Mouse (Mus musculus): ENCODE data around the gene Ipo7. TPM values are rescaled to one million over a fixed set of nuclear protein-coding genes. Genes with fewer than 3 reads are reported as not detected.

Ipo7 gene
- polyA plus RNA-seq, 1 experiment: 110 TPM

DNA sequence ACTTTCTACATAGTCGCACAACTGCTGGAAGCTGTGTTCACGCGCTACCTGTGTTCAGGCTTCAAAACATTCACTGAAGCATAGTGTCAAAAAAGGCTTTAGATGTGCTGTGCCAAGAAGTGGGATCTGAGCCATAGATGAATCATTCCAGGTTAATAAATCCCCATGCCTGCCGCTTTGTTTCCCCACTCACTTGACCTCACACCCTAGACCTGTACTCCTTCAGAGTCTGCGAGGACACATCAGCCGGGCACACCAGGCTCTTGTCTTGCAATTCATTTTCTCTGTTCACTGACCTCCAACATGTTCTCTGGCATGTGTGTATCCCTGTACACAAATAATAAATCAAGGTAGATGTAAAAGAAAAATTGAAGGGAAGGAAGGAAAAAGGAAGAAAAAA is 9.0 kb upstream of the Ipo7 start:
- TF ChIP-seq GATA1 (IDR thresholded peaks at IDR 0.05; ENCODE audit: low read length): no peak

DNA sequence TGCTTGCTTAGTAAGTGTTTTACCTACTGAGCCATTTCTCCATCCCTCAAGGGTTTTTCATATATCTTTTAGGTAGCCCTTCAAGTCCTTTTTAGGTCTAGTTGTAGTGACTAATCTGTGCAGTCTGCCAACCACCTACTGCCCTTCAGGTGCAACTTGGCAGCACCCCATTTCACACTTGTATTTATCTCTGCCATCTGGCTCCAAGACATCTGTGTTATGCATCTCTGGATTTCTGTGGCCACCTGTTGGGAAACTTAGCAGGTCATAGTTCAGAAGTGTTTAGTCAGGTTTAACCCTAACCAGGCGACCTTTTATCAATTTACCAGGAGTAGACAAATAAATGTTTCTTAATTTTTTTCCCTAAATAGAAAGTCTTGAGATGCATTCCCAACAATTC is 6.7 kb upstream of the Ipo7 start:
- no peak for TF ChIP-seq GATA1 (IDR thresholded peaks at IDR 0.05; ENCODE audit: low read length)

DNA sequence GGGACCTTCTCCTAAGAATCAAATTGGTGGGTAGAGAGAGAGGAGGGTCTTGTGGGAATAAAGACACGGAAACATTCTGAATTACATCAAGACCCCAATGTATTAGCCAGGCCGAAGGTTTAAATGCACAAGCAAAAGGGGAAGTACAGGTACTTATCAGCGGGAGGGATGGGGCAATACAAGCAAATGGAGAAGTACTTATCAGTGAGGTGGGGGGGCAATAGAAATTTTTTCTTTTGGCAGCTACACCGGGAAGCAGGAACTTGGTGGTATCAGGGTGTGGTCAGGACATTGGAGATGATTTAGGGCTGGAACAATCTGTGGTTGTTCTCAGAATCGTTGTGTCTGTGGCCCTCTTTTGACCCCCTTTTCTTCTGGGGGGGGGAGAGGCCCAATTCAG is 3.8 kb upstream of the Ipo7 start:
- TF ChIP-seq GATA1 (IDR thresholded peaks at IDR 0.05; ENCODE audit: low read length): no peak

- TF ChIP-seq GATA1 (IDR thresholded peaks at IDR 0.05; ENCODE audit: low read length): no peak
Measured at GRCm38 (mm10) chr7:110018631-110019482, 783 bp downstream of the Ipo7 start.

- TF ChIP-seq GATA1 (IDR thresholded peaks at IDR 0.05; ENCODE audit: low read length): no peak
Measured at GRCm38 (mm10) chr7:110023553-110023952, 5.5 kb downstream of the Ipo7 start.

DNA sequence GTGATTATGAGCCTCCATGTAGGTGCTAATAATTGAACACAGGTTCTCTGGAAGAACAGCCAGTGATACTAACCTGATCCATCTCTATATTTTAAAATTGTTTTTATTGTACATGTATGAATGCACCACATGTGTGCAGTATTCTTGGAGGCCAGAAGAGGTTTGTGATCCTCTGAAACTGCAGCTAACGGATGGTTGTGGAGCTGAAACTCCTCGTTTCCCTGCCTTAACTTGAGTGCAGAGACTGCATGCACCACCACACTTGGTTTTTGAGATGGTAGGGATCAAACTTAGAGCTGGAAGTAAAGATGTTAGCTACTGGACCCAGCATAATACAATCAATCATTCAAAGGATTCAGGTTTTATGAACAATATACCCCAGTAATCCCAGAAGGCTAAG is 8.5 kb downstream of the Ipo7 start:
- TF ChIP-seq GATA1 (IDR thresholded peaks at IDR 0.05; ENCODE audit: low read length): no peak

GRCm38 (mm10) chr7:110028826-110029225 is 10.8 kb downstream of the Ipo7 start:
- no peak for TF ChIP-seq GATA1 (IDR thresholded peaks at IDR 0.05; ENCODE audit: low read length)

DNA sequence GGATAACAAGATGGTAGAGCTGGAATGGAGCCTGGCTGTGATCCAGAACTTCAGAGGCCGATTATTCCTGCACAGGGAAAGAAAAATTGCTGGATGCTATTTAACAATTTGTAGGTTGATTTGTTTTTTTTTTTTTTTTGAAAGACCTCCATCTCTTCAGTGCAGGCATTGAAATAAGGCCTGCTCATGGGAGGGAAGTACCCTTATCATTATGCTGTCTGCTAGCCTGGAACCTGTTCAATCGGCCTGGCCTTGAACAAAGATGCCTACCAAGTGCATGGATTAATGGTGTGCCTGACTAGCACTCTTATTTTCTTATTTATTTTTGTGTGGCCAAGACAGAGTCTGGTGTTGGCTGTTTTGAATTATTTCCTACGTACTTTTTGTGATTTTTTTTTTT is 12.3 kb downstream of the Ipo7 start:
- TF ChIP-seq GATA1 (IDR thresholded peaks at IDR 0.05; ENCODE audit: low read length): no peak

DNA sequence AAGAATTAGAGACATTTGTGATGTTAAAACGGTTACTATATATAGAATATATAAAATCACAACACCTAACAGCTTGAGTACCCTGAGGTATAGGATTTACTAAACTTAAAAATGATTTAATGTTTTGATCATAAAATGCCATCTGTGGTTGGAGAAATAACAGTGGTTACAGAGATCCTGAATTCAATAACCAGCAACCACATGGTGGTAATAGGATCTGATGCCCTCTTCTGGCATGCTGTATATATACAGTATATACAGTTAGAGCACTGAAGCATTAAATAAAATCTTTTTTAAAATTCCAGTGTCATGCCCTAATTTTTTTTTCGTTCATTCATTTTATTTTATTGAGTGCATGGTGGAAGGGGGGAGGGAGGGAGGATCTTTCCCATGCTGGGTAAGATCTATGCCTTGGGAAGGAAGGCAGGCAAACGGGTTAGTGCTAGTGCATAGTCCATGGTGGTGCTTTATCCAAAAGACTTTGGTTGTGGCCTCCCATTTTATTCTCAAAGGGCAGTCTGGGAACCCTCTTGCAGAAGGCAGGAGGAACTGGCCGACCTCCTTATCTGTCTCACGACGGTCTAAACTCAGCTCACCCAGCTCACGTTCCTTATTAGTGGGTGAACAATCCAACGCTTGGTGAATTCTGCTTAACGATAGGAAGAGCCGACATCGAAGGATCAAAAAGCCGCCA is 41.2 kb downstream of the Ipo7 start:
- TF ChIP-seq GATA1 (IDR thresholded peaks at IDR 0.05; ENCODE audit: low read length): no peak

DNA sequence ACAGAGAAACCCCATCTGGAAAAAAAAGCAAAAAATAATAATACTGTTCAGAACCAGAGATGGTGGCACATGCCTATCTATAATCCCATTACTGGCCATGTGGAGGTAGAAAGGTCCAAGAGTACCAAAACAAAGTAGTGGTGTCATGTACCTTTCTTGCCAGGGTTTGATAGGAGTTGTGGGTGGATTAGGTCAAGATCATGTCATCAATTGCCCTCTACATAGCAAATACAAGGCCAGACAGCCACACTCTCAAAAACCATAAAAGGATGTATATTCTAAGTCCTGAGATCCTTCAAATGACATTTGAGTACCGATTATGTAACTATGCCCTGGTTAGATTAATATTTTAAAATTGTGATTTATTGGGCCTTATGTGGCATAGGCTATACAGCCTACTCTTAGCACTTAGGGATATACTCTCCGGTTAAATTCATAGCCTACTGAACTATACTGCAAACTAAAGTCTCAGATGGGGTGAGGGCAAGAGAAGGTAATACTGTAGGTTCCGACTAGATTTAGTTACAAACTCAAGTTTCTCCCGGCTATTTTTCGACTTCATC is 42.1 kb downstream of the Ipo7 start:
- no peak for TF ChIP-seq GATA1 (IDR thresholded peaks at IDR 0.05; ENCODE audit: low read length)

DNA sequence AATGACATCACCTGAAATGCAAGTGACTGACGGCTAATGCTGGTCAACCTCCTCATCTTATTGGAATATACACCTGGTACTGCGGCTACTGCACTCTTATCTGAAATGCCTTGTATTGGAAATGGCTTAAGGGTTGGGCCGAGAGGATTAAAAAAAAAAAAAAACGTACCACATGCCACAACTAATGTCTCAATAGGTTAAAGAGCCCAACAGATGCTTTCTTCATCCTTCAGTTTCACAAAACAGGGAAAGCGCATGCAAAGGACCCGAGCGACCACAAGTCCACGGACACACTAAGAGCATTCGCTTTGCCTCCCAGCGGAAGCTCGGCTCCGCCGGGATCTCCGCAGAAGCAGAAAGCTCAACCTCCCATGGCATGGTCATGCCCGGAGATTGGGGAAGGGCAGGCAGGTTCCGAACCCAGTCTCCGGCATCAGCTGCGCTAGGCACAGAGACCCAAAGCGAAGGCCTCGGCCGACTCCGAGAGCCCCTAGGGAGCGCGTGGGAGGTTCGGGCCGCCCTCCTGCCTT is 42.7 kb downstream of the Ipo7 start:
- no peak for TF ChIP-seq GATA1 (IDR thresholded peaks at IDR 0.05; ENCODE audit: low read length)

- no peak for TF ChIP-seq GATA1 (IDR thresholded peaks at IDR 0.05; ENCODE audit: low read length)
Measured at GRCm38 (mm10) chr7:110061199-110061751, 43.2 kb downstream of the Ipo7 start, which contains the start of gene Zfp143. Gene Zfp143, plus strand, starts transcription at chr7:110061217.

DNA sequence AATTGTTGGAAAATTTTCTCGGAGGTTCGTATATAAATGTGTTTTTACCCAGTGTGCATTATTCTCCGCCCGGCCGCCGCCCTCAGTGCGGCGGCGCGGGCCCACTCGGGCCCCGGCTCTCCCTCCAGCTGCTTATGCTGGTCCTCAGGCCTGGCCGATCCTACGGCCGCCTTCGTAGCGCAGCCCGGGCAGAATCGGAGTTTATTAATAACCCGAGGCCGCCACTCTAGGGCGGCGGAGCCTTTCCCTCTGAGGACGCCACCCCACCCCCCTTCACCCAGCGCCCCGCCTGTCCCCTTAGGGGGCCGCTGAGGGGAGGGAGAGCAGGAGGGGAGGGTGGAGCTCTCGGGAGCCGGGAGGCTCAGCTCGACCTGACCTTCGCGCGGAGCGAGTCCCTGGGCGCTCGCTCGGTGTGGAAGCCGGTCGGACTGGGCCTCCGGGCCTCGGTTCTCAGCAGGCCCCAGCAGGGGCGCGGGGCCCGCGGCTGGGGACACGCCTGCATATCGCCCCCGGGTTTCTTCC is 43.7 kb downstream of the Ipo7 start:
- TF ChIP-seq GATA1 (IDR thresholded peaks at IDR 0.05; ENCODE audit: low read length): no peak

- TF ChIP-seq GATA1 (IDR thresholded peaks at IDR 0.05; ENCODE audit: low read length): no peak
Measured at GRCm38 (mm10) chr7:110063731-110064130, 45.7 kb downstream of the Ipo7 start.

DNA sequence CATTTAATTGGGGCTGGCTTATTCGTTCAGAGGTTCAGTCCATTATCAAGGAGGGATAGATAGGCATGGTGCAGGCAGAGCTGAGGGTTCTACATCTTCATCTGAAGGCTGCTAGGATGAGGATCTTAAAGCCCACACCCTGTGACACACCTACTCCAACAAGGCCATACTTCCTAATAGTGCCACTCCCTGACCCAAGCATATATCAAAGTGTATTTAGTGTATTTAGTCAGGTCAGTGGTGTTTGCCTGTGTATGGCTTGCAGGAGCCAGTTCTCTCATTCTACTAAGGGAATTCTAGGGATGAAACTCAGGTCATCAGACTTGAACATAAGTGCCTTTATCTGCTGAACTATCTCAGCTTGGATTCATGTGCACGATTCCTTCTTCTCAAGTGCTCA is 51.0 kb downstream of the Ipo7 start:
- TF ChIP-seq GATA1 (IDR thresholded peaks at IDR 0.05; ENCODE audit: low read length): no peak

DNA sequence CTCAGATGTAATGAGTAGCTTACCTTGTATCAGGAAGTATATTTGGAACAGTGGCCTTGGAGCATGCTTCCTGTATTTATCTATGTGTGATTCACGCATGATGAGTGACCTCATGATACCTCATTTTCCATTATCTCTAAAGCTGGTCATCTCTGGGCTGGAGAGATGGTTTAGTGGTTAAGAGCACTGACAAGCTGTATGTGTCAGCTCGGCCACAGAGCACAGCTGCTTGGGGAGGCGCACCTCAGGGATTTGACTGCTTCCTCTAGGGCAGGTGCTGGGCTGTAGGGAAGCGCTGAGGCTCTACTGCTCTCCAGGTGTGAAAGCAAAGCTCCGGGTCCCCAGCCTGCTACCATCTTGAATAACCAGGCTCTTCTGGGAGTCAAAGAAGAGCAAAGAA is 60.1 kb downstream of the Ipo7 start:
- TF ChIP-seq GATA1 (IDR thresholded peaks at IDR 0.05; ENCODE audit: low read length): no peak
